Mouse (Mus musculus) lung, adult 18-20 months (tissue): ENCODE data around the gene Wbp2.
A peak's percentile ranks its signal among the peaks of the same experiment; 100 is the strongest.

Experiments used
- DNase-seq, 2 experiments: peaks; one replicate each; pipeline ENCODE4 v3.0.0; 2022; ENCODE audit warnings: mixed read lengths in 2 of 2

The Wbp2 gene

DNA sequence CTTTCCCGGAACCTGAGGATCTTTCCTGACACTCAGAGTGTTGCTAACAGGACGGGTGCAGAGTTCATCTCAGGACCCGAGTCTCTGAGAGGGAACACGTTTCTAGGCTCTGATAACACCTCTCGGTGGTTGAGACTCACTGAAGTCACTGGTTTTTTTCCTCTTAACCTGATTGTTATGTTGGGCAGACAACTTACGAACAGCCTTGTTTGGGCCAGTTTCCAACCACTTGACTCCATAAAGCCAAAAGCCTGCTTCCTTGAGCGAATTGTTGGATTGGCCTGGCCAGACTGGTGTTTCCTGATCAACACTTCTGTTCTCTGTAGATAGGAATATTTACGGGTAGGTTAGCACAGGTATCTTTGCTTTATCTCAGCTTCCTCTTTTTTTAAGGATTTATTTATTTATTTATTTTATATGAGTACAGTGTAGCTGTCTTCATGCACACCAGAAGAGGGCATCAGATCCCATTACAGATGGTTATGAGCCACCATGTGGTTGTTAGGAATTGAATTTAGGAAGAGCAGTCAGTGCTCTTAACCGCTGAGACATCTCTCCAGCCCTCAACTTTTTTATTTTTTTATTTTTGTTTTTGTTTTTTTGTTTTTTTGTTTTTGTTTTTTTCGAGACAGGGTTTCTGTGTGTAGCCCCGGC, 2.1 kb upstream of the Wbp2 start:
- DNase-seq, result peak; percentile 50 to 68

DNA sequence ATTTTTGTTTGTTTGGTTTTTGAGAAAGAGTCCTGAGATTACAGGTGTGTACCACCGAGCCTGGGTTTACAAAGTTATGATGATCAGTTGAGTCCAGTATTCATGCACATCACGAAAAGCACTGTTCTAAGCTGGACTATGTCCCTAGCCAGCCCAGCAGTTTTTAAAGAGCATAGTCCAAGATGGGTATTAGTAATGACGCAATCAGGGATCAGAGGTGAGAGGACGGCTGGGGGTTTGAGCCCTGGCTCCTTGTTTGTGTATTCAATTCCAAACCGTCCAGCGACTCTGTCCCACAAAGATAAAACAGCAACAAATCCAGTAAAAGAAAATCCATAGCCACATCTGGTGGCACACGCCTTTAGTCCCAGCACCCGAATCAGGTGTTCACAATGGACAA, 1.4 kb upstream of the Wbp2 start:
- no peak for DNase-seq

DNA sequence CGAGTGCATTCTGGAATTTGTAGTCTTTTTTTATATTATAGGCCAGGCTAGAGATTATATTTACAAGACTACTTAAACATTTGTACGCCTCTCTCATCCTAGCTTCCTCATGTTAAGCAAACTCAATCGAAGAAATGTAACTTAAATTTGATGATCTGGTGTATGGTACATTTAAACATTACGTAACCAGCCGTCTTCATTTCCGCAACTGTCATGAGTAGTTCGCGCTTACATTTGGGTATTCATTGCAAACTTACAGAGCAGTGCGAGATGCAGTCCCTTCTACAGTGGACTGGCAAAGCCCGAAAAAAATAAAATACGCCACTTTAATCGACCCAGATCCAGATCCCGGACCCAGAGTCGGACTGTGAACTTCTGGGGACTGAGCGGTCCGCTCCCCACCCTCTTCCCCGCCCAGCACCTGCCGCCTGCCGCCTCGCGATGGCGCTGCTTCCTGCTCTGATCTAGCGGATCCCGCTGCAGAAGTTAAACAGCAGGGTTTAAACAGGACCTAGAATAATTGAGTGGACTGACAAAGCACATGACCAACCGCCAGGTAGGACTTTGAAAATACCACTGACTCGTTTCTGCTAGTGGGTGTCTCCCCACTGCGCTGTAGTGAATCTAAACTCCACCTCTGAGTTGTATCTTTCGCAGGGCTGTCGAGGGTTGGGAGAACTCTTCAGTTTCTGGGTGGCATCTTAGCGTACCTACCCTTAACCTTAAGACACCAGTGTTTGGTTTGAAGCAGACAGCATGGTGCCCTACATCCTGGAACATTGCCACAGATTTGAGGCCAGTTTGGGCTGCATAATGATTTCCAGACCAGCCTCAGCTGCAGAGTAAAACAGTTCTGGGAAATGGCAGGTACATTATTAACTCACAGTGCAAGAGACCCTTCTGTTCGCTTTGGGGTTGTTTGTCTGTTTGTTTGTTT, 667 bp upstream of the Wbp2 start:
- peak; percentile 90 to 92 for DNase-seq

DNA sequence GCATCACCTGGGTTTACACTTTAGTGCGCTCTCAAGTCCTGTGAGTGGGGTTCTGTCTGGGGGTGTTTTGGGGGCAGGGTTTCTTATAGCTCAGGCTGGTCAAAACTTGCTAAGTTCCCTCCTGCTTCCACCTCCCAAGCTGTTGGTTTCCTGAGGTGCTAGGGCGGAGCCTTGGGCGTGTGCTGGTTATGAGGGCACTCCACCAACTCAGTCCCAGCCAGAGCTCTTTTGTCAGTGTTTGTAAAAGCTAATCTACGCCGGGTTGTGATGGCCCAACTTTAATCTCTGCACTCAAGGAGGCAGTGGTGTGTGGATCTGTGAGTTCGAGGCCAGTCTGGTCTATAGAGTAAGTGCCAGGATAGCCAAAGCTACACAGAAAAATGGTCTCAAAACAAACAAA, 2.6 kb downstream of the Wbp2 start:
- DNase-seq, result peak in 1 of 2 experiments; percentile 50

DNA sequence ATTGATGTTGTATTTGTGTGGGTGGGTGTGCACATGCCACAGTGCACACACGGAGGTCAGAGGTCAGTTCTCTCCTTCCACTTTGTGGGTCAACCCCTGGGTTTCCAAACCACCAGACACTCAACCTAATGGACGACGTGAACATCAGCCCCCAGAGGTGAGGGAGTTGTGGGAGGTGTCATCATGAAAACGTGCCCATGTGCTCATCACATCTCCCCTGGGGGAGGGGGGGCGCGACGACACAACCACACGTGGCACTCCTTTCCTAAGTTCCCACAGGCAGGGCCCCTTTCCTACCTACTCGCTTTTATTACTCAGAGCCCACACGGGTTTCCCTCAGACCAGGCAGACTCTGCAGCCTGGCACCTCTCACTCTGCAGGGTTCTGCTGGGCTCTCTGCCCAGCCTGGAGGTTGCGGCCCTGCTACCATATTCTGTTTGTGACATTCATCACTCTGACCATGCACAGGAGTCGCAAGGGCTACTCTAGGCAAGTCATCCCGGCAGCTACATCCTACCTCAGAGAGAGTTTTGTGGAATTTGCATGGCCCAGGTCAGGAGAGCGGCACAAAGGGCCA, 3.6 kb downstream of the Wbp2 start:
- DNase-seq, result no peak

DNA sequence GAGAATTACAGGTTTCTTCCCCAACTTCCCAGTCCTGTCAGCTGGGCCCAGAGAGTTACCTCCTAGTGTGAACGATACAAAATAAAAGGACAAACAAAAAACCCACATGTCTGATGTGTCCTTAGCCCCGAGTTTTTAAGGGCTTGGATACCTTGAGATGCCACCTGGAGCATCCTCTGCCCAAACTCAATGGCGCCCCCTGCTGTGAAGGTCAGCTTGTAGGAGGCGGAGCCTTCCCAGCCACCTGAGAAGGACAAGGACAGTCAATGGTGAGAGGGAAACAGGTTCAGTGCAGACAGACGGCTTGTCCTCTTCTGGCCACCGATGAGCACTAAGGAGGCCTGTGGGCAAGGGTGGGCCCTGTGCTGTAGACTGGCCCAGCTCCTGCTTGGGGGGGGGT, 5.7 kb downstream of the Wbp2 start:
- DNase-seq, result peak; percentile 67 to 79

DNA sequence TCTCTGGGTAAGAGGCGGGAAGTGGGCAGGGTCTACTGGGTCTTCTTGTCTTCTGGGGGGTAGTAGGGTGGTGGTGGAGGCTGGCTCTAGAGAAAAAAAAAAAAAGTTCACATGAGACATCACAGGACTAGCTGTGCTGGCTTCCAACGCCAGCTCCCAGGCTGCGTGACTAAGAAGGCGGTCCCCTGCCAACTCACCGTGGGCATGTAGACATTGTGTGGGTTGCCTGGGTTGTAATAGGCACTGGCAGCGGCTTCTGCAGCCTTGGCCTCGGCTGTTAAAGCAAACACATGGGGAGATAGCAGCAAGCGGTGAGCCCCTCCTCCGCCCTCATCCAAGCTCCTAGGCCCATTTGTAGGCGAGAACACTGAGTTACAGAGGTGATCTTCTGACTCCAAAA, 7.3 kb downstream of the Wbp2 start:
- no peak for DNase-seq

DNA sequence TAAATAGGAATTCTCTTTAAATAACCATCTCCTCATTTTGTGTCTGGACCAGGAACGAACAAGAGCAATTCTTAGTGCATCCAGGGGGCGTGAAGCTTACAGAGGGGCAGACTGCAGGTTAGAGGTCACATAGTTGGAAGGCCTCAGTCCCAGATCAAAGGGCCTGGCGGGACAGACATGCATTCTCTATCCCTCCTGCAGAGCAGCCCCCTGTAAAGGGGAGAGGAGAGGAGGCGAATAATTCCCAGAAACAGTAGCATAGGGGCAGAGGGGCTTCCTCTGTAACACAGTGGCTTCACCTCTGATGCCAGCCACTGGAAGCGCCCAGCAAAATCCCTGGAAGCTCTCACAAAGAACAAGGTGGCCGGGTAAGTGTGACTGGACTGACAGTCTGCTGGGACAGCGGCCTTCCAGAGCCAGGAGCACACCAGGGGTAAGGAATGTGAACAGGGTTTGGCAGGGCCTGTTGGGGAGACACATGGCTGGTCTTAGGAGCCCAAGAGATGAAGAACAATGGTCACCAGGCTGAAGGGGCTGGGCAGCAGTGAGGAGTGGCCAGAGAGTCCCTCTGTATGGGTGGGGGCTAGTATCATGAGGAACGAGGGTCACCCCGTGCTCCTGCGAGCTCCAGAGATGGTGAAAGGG, 8.0 kb downstream of the Wbp2 start:
- no peak for DNase-seq

DNA sequence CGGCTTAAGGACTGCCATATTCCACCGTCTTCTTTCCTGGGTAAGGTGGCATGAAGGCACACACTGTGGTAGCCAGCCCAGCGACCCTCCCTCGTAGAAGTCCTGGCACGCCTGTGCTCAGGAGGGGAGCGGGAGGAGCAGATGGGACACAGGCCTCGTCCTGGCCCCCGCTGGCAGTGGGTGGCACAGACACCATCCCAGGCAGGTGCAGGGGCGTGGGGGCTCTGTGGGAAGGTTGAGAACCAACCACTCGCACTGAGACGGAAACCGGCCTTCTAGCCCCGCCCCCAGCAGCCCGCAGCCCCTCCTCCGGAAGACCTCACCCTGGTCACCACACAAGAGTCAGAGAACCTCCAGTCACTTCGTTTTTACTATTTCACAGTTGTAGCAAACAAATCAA, 8.6 kb downstream of the Wbp2 start:
- peak; percentile 80 to 84 for DNase-seq

DNA sequence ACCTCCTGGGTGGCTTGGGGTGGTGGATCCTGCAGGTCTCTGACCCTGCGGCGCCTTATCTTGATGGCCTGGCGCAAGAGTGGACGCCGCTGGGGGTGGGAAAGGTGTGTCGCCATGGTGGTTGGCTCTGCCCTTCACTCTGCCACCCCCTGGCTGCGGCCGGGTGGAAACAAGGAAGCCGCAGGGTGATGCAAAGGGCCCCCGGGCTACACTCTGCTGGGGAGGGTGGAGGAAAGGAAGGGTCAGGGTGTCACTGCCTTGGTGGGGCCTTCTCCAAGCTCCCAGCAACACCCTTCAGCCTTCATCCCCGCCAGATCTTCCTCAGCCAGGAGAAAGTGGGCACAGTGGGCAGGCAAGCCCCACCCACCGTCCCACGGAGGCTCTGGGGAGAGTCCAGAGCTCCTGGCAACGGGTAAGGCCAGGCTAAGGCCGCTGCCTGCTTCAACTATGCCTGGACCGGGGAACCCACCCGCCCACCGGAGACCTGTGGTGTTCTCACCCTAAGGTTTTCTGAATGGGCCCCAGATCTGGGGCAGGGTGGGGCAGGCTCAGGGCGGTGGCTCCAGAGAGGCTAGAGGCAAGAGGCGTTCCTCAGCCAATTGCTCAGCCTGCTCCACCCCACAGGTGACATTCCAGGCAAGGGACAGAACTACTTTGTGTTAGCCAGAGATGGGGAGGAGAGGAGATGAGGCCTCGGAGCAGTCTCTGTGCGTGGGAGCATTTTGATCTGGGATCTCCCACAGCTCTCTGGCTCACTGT, 9.2 kb downstream of the Wbp2 start, which contains the start of gene Unc13d:
Unc13d (minus strand) TSS at position 516 of the 759 bp plus-strand sequence.
- peak; percentile 84 to 90 for DNase-seq

DNA sequence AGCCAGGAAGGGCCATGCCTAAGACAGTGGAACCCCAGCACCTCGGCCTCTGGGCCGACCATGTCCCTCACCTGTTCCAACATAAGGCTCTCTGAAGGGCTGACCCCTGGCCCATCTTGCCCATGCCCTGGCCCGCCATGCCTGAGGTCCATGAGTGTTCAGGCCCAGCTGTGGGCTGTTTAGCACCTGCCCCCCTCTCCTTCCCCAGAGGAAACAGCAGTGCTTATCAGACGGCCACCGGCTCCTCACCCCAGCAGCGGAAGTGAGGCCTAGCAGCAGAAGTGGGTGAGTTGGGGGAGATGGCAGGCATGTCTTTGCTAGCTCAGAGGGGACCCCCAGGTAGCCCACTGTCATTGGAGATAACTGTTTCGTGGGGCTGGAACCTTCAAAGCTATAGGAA, 10.0 kb downstream of the Wbp2 start:
- DNase-seq, result no peak

DNA sequence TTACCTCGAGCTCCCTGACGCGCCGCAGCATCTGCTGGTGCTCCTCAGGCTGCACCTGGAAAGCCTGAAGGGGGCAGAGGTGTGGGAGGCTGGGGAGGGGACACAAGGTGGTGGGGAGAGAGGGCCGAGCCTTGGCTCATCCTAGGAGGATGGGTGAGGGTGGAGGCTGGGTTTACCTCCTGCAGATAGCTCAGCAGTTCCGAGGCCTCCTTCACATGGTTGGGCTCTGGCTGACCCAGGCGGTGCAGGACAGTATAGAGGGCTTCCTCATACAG, 10.6 kb downstream of the Wbp2 start:
- DNase-seq, result no peak

DNA sequence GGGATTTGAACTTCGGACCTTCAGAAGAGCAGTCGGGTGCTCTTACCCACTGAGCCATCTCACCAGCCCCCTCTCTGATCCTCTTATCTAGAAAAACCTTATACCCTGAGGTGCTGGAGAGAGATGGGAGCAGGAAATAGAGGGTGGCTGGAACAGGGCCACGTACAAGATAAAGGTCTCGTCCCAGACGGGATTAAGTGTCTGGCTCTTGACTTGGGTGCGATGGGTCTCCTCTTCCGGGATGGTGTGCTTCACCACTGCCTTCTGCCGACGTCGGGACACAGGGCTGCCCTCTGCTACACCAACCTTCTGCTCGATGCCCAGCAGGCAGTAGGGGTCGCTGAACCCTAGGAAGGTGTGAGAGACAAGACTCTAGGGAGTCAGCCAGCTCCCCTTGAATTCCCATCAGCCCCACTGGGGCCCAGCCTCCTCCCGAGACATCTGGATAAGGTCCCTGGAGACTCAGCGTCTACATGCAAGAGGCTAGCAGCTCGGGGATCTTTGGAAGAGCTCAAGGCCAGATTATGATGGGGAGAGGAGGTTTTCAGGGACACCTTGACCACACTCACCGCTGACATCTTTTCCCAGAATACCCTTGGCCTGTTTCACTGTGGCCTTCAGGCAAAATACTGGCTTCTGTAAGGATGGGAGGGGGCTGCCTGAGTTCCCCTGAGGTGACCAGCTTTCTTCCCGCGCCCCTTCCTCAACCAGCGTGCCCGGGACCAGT, 11.1 kb downstream of the Wbp2 start:
- DNase-seq, result no peak

DNA sequence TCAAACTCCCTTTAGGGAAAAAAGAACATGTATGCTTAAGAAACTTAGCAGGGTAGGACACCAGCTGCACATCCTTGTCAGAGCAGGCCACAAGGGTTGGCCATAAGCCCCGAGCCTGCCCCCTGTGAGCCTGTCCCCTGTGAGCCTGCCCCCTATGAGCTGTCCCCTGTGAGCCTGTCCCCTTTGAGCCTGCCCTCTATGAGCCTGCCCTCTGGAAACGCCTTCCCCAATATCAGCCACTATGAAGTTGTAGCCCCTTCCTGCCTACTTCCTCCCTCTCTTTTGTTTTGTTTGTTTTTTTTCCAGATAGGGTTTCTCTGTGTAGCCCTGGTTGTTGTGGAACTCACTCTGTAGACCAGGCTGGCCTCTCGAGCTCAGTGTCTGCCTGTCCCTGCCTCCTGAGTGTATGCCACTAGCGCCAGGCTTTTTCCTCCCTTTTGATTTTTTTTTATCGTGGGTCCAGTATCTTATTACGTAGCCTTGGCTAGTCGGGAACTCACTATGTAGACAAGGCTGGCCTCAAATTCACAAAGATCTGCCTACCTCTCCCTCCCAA, 12.3 kb downstream of the Wbp2 start:
- DNase-seq, result no peak

DNA sequence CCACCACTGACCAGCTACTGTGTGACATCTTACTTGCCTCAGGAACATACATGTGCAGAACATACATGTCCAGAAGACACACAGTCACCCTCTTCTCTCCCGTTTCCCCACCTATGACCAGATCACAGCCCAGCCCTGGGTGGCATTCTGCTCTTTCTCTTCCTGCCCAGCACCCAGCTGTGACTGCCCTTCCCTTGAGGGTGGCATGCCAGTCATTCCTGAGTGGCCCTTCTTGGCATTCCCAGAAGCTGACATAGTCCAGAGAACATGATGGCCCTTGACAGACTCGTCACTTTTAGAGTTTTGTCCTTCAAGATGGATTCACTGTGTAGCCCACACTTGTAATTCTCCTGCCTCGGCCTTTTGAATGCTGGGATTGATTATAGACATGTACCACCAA, 14.2 kb downstream of the Wbp2 start:
- DNase-seq, result peak; percentile 76 to 82

DNA sequence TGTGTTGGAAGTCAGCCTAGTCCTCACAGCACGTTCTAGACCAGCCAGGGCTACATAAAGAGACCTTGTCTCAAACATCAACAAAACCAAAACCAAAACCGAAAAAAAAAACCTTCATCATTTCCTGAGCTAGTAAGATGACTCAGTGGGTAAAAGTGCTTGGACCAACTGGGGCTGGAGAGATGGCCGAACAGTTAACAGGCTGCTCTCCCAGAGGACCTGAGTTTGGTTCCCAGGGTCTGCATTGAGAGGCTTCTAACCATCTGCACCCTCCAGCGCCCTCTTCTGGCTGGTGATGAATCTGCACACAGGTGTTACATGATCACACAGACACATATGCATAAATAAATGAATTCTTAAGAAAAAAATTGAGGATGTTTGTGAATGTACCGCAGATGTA, 15.3 kb downstream of the Wbp2 start:
- no peak for DNase-seq

DNA sequence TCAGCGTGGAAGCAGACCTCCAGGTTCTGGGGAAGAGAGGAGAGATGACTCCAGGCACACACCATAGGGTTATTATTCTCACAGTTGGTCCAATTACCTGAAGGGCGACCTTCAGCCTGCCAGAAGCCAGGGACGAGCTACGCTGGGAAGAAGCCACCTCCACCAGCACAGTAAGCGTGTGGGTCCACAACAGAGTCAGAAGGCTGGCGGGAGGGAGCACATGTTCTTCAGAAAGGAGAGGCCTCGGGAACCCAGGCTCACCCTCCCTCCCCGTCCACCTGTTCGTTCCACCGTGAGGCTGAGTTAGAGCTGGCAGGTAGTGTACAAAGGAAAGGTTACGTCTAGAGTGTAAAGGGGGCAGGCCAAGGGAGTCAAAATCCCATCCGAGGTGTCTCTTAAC, 21.4 kb downstream of the Wbp2 start:
- no peak for DNase-seq

DNA sequence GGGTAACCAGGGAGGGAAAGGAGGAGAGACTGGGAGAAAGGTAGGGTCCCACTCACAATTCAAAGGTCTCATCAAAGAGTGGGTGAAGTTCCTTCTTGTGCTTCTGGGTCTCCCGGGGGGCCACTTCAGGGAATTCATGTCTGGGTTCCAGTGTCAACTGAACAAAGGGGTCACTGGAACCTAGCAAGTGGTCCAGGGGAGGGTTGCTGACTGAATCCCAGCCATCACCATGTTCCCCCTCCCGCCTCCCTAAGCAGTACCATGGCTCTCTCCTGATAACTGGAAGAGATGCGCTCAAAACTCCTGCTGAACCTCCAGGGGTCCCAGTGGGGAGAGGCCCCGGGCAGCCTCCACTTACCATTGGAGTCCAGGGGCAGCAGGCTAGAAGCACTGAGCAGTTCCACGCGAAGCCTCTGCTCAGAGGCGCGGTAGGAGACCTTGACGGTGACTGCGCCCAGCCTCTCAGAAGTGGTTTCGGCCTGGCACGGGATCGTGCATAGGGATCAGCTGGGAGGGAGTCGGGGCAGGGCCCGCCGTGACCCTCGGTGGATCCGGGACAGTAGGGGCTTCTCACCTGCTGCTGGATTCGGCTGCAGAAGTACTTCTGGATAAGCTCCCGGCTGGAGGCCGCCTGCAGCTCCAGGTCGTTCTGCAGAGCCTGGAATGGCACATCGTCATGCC, 22.5 kb downstream of the Wbp2 start:
- DNase-seq, result no peak

DNA sequence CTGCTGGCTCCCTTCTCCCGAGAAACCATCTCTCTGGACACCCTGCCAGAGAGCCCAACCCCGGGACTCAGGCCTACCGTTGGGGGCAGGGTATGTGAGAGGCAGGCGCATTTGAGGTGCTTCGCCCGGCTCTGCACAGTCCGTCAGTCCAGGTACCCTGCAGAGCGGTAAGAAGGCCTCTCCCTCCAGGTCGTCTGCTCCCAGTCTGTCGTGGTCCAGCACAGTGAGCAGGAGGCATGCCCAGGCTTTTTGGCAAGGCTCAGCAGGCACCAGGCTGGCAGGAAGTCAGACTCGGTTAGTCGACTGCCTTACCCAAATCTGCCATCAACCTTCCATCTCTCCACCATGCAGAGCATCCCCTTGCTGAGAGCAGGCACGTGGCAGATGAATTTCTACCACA, 23.2 kb downstream of the Wbp2 start:
- DNase-seq, result no peak

DNA sequence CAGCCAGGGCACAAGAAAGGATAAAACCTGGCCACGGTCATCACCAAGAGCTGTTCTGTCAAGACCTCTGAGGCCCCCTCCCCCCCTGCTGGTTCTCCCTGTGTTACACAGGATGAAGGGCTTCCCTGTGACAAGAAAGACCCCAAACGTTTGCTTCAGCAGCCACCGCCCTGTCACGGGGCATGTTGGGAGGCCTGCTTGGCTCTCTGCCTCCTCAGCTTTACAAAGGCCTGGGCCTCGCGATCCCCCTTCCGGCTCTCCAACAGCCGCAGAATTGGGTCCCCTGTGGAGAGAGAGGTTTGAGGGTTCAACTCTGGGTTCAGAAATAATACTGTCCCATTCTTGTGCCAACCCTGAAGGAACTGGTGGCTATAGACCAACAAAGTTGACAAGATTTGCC, 24.3 kb downstream of the Wbp2 start:
- no peak for DNase-seq
